ENCODE assay signal across 21 mouse cellular contexts in genomic region chr9:90430898-90431297, GRCm38 (mm10).
DNase-seq lines count a peak whose midpoint lies in the region; ATAC-seq lines count a peak whose summit lies in the region.
"Had no signal": no experiment of that assay in that cellular context is flagged by ENCODE, and none has a peak within 500 bp of the region (broad histone marks: within the 10 kb centered on the region; RNA-seq: fewer than 3 reads in every experiment).

No protein-coding gene starts in this region.

- no peaks in the 10 kb centered on the region for H3K4me1 ChIP-seq in hindbrain, embryonic 13.5 days (replicated peaks)
- H3K4me1 ChIP-seq in heart, embryonic 12.5 days (replicated peaks): no peaks in the 10 kb centered on the region
- H3K4me1 ChIP-seq: embryonic facial prominence, embryonic 10.5 days; heart, embryonic 10.5 days; kidney, embryonic 15.5 days; limb, embryonic 12.5 days; midbrain, embryonic 10.5 days had no signal

- H3K9me3 ChIP-seq in hindbrain, embryonic 13.5 days: no peaks in the 10 kb centered on the region
- no peaks in the 10 kb centered on the region for H3K9me3 ChIP-seq in heart, embryonic 12.5 days (replicated peaks)
- H3K9me3 ChIP-seq: embryonic facial prominence, embryonic 10.5 days; heart, embryonic 10.5 days; kidney, embryonic 15.5 days; limb, embryonic 12.5 days; midbrain, embryonic 10.5 days had no signal

- no peak overlapping the region for H3K9ac ChIP-seq in hindbrain, embryonic 13.5 days
- no peak overlapping the region for H3K9ac ChIP-seq in heart, embryonic 12.5 days
- H3K9ac ChIP-seq: kidney, embryonic 15.5 days; limb, embryonic 12.5 days; liver, embryonic 14.5 days had no signal

- 81% methylated on average over 2 of the region's 2 CpGs for WGBS in hindbrain, embryonic 13.5 days
- WGBS in heart, embryonic 12.5 days: 62% methylated on average over 2 of the region's 2 CpGs

- no peaks in the 10 kb centered on the region for H3K36me3 ChIP-seq in hindbrain, embryonic 13.5 days
- no peaks in the 10 kb centered on the region for H3K36me3 ChIP-seq in heart, embryonic 12.5 days
- H3K36me3 ChIP-seq: embryonic facial prominence, embryonic 10.5 days; heart, embryonic 10.5 days; kidney, embryonic 15.5 days; limb, embryonic 12.5 days; midbrain, embryonic 10.5 days had no signal

- DNase-seq in lung, postnatal 25 days (ENCODE audit: low spot score): peak; percentile 8
- DNase-seq in lung, postnatal 10 days: no peak
- peak; percentile 24 for DNase-seq in c-Kit-positive CD71-negative TER-119-negative erythroid progenitor cells, embryonic 14.5 days (ENCODE audit: low read depth)
- no peak for DNase-seq in left cerebral cortex, adult 18-20 months (ENCODE audit: low spot score in 2 of 2)
- DNase-seq: adrenal gland, postnatal 14 days; B cell, adult 2 months; cerebellum, adult 9-10 months; gastrocnemius, adult 2 months; kidney, adult 11 months; kidney, postnatal 36 days; layer of hippocampus, postnatal 36 days; thymus, postnatal 14 days had no signal

- ATAC-seq in megakaryocyte progenitor cell, adult 5-6 weeks (replicated peaks; ENCODE audit: poor library complexity): peak; percentile 99
- ATAC-seq in hindbrain, embryonic 13.5 days (ENCODE audit: low FRiP score): no peak
- no peak for ATAC-seq in heart, embryonic 12.5 days (ENCODE audit: insufficient number of reproducible peaks, low FRiP score)

- no peak overlapping the region for H3K4me2 ChIP-seq in hindbrain, embryonic 13.5 days
- no peak overlapping the region for H3K4me2 ChIP-seq in heart, embryonic 12.5 days
- H3K4me2 ChIP-seq: kidney, embryonic 15.5 days; limb, embryonic 12.5 days had no signal

- H3K4me3 ChIP-seq in hindbrain, embryonic 13.5 days: no peak overlapping the region
- H3K4me3 ChIP-seq in heart, embryonic 12.5 days: no peak overlapping the region
- H3K4me3 ChIP-seq: embryonic facial prominence, embryonic 10.5 days; gastrocnemius, adult 2 months; heart, embryonic 10.5 days; kidney, embryonic 15.5 days; limb, embryonic 12.5 days; midbrain, embryonic 10.5 days had no signal

- no peaks in the 10 kb centered on the region for H3K27me3 ChIP-seq in hindbrain, embryonic 13.5 days
- no peaks in the 10 kb centered on the region for H3K27me3 ChIP-seq in heart, embryonic 12.5 days (replicated peaks)
- H3K27me3 ChIP-seq: kidney, embryonic 15.5 days; limb, embryonic 12.5 days had no signal

- no peak overlapping the region for H3K27ac ChIP-seq in hindbrain, embryonic 13.5 days
- no peak overlapping the region for H3K27ac ChIP-seq in heart, embryonic 12.5 days (ENCODE audit: poor library complexity, severe bottlenecking)
- H3K27ac ChIP-seq: embryonic facial prominence, embryonic 10.5 days; gastrocnemius, adult 2 months; heart, embryonic 10.5 days; kidney, embryonic 15.5 days; limb, embryonic 12.5 days; liver, embryonic 14.5 days; midbrain, embryonic 10.5 days had no signal

Comparison
In these comparisons a context has a peak if more than half of its experiments do, and no peak if none do; other contexts are left out.
1. DNase-seq: peak in lung, postnatal 25 days (single experiment) and c-Kit-positive CD71-negative TER-119-negative erythroid progenitor cells, embryonic 14.5 days (single experiment); none in lung, postnatal 10 days (single experiment) and left cerebral cortex, adult 18-20 months (0 of 2).